31 mouse cellular contexts compared by ENCODE assay signal in genomic region chr12:105572622-105573021, GRCm38 (mm10). TPM values are rescaled to one million over a fixed set of nuclear protein-coding genes. Genes with fewer than 3 reads are reported as not detected.
DNase-seq lines count a peak whose midpoint lies in the region; ATAC-seq and TF ChIP-seq lines count a peak whose summit lies in the region.
"Had no signal": no experiment of that assay in that cellular context is flagged by ENCODE, and none has a peak within 500 bp of the region (broad histone marks: within the 10 kb centered on the region; RNA-seq: fewer than 3 reads in every experiment).

No protein-coding gene starts in this region.

- H3K4me3 ChIP-seq in CH12.LX (replicated peaks in 1 of 3; ENCODE audit: low read depth in 2 of 3, low read length in 2 of 3, poor library complexity in 1 of 3) = no peak overlapping the region
- H3K4me3 ChIP-seq in midbrain, embryonic 11.5 days (ENCODE audit: low read depth, low read length) = no peak overlapping the region
- H3K4me3 ChIP-seq: forebrain, embryonic 10.5 days; forebrain, embryonic 13.5 days; hindbrain, embryonic 12.5 days; hindbrain, embryonic 15.5 days had no signal

- TF ChIP-seq POLR2A in CH12.LX (IDR thresholded peaks at IDR 0.05; ENCODE audit: low read depth, low read length) = no peak

- WGBS in midbrain, embryonic 11.5 days = 77% methylated on average over 2 of the region's 2 CpGs

- no peak for TF ChIP-seq CTCF in CH12.LX (conservative IDR thresholded peaks at IDR 0.05 in 1 of 2, IDR thresholded peaks at IDR 0.05 in 1 of 2; ENCODE audit: low read depth in 2 of 2, low read length in 2 of 2)

- dilution Hi-C loops in CH12.LX (cut with MboI; ENCODE audit: extremely low pct_ligation_motif_present, extremely low pct_unique_long_range_greater_than_20kb, low sequenced_read_pairs) = no loop called here

- H3K27me3 ChIP-seq in CH12.LX (replicated peaks) = peaks cover 3% of the 10 kb centered on the region
- no peaks in the 10 kb centered on the region for H3K27me3 ChIP-seq in midbrain, embryonic 11.5 days (ENCODE audit: control insufficient read depth, insufficient read depth, low read length)
- H3K27me3 ChIP-seq: forebrain, embryonic 13.5 days; hindbrain, embryonic 12.5 days; hindbrain, embryonic 15.5 days had no signal

- no peak overlapping the region for H3K9ac ChIP-seq in CH12.LX (ENCODE audit: insufficient read depth, low read depth)
- H3K9ac ChIP-seq in midbrain, embryonic 11.5 days (ENCODE audit: low read length) = no peak overlapping the region
- H3K9ac ChIP-seq: forebrain, embryonic 13.5 days; hindbrain, embryonic 12.5 days; hindbrain, embryonic 15.5 days had no signal

- no peak for TF ChIP-seq RAD21 in CH12.LX (IDR thresholded peaks at IDR 0.05; ENCODE audit: low read depth, low read length)

- no peaks in the 10 kb centered on the region for H3K36me3 ChIP-seq in CH12.LX (replicated peaks in 1 of 2; ENCODE audit: control insufficient read depth in 1 of 2, insufficient read depth in 1 of 2, low read length in 1 of 2)
- no peaks in the 10 kb centered on the region for H3K36me3 ChIP-seq in midbrain, embryonic 11.5 days (ENCODE audit: control insufficient read depth, insufficient read depth, low read length)
- H3K36me3 ChIP-seq: forebrain, embryonic 10.5 days; hindbrain, embryonic 12.5 days; hindbrain, embryonic 15.5 days had no signal

- peaks cover 6% of the 10 kb centered on the region for H3K9me3 ChIP-seq in CH12.LX (replicated peaks; ENCODE audit: low read length)
- H3K9me3 ChIP-seq in midbrain, embryonic 11.5 days (ENCODE audit: control insufficient read depth, low read length) = no peaks in the 10 kb centered on the region
- H3K9me3 ChIP-seq: forebrain, embryonic 10.5 days; forebrain, embryonic 13.5 days; hindbrain, embryonic 12.5 days; hindbrain, embryonic 15.5 days had no signal

- no peak overlapping the region for H3K4me2 ChIP-seq in CH12.LX (ENCODE audit: insufficient read depth, low read depth, poor library complexity, severe bottlenecking)
- no peak overlapping the region for H3K4me2 ChIP-seq in midbrain, embryonic 11.5 days
- H3K4me2 ChIP-seq: forebrain, embryonic 13.5 days; heart, embryonic 11.5 days; hindbrain, embryonic 12.5 days; hindbrain, embryonic 15.5 days had no signal

- peak; percentile 24 for DNase-seq in CH12.LX (ENCODE audit: extremely low read depth)
- peak; percentile 30 for DNase-seq in Muller cell, postnatal 12 days (ENCODE audit: inconsistent ontology term)
- no peak for DNase-seq in midbrain, embryonic 11.5 days (ENCODE audit: low spot score, missing footprints)
- DNase-seq in cerebellum, adult 8-10 months = no peak
- DNase-seq in left cerebral cortex, postnatal 25 days (ENCODE audit: low spot score in 2 of 2) = no peak
- DNase-seq: adrenal gland, adult 8-10 months; adrenal gland, postnatal 25 days; cerebellum, adult 11-12 months; cerebellum, adult 9-10 months; cerebellum, postnatal 14 days; gastrocnemius, postnatal 10 days; gastrocnemius, postnatal 36 days; heart, adult 11 months had no signal

- H3K27ac ChIP-seq in CH12.LX (ENCODE audit: insufficient read depth, low read depth) = no peak overlapping the region
- no peak overlapping the region for H3K27ac ChIP-seq in midbrain, embryonic 11.5 days (ENCODE audit: low read depth, low read length)
- H3K27ac ChIP-seq: forebrain, embryonic 10.5 days; forebrain, embryonic 13.5 days; hindbrain, embryonic 12.5 days; hindbrain, embryonic 15.5 days had no signal

- H3K4me1 ChIP-seq in CH12.LX (ENCODE audit: control insufficient read depth in 1 of 2, insufficient read depth in 2 of 2) = peaks cover 0 to 9% of the 10 kb centered on the region in 2 experiments; a peak in 1 of 4 replicates
- H3K4me1 ChIP-seq in midbrain, embryonic 11.5 days (ENCODE audit: control insufficient read depth, insufficient read depth, low read length) = no peaks in the 10 kb centered on the region
- H3K4me1 ChIP-seq: forebrain, embryonic 13.5 days; hindbrain, embryonic 12.5 days had no signal

- ATAC-seq in megakaryocyte progenitor cell, adult 5-6 weeks (replicated peaks; ENCODE audit: poor library complexity) = 0 out of 2 replicates have a peak, but pooled peaks have one; percentile 29
- no peak for ATAC-seq in midbrain, embryonic 11.5 days (ENCODE audit: low FRiP score)
- no peak for ATAC-seq in granulocyte monocyte progenitor cell, adult 5-6 weeks (replicated peaks; ENCODE audit: poor library complexity, severe bottlenecking)
- ATAC-seq: activated CD4-positive, CD25-positive, alpha-beta regulatory T cell, adult 4 months; CD4-positive, CD25-positive, alpha-beta regulatory T cell, adult 4 months; forebrain, embryonic 13.5 days; forebrain, embryonic 16.5 days had no signal

- intact Hi-C loops in left cerebral cortex, postnatal 25 days (cut with DNase I) = no loop called here

- in situ Hi-C loops in CH12.LX (cut with MboI; ENCODE audit: low pct_ligation_motif_present, low pct_unique_long_range_greater_than_20kb, low sequenced_read_pairs) = no loop called here

- TF ChIP-seq EP300 in CH12.LX (IDR thresholded peaks at IDR 0.05; ENCODE audit: low read length) = no peak

- H3K79me2 ChIP-seq in CH12.LX (replicated peaks; ENCODE audit: control insufficient read depth, extremely low read depth, insufficient read depth, poor library complexity, severe bottlenecking) = no peaks in the 10 kb centered on the region

TF ChIP-seq in CH12.LX, 34 proteins besides CTCF, POLR2A, EP300 and RAD21:
- TF ChIP-seq ZNF384 (IDR thresholded peaks at IDR 0.05; ENCODE audit: low read depth, low read length) (no peak), PAX5 (IDR thresholded peaks at IDR 0.05; ENCODE audit: low read length) (no peak), NRF1 (IDR thresholded peaks at IDR 0.05; ENCODE audit: low read depth, low read length) (no peak), ZMIZ1 (IDR thresholded peaks at IDR 0.05; ENCODE audit: low read depth, low read length) (no peak), ETS1 (conservative IDR thresholded peaks at IDR 0.05; ENCODE audit: low read depth, low read length) (no peak), ZKSCAN1 (IDR thresholded peaks at IDR 0.05; ENCODE audit: borderline replicate concordance, low read depth, low read length) (no peak), E2F4 (IDR thresholded peaks at IDR 0.05; ENCODE audit: insufficient replicate concordance, low read depth, low read length) (no peak), KAT2A (IDR thresholded peaks at IDR 0.05; ENCODE audit: insufficient replicate concordance, low read length) (no peak), HCFC1 (IDR thresholded peaks at IDR 0.05; ENCODE audit: low read depth, low read length) (no peak), ELF1 (IDR thresholded peaks at IDR 0.05; ENCODE audit: low read depth, low read length) (no peak), JUN (IDR thresholded peaks at IDR 0.05; ENCODE audit: insufficient read depth, low read depth, low read length) (no peak), IRF4 (IDR thresholded peaks at IDR 0.05; ENCODE audit: low read depth, low read length) (no peak), CHD2 (IDR thresholded peaks at IDR 0.05; ENCODE audit: low read length) (no peak), ZC3H11A (IDR thresholded peaks at IDR 0.05; ENCODE audit: low read depth, low read length) (no peak), SIN3A (IDR thresholded peaks at IDR 0.05; ENCODE audit: low read length) (no peak)

RNA-seq across cellular contexts. Expression of gene Bdkrb2, which starts 9.6 kb away (rescaled TPM):
- total RNA-seq in CH12.LX (2012; rRNA removed) = not detected in 2 replicates
- total RNA-seq in CH12.LX (2014; rRNA removed) = not detected in 2 replicates
- polyA plus RNA-seq in CH12.LX (2012; ENCODE audit: insufficient read length, low read depth) = 0.06 TPM in 1 of 2 replicates, not detected in the other
- total RNA-seq in megakaryocyte progenitor cell, adult 5-6 weeks (2015) = not detected in 2 replicates
- not detected in 2 replicates for total RNA-seq in megakaryocyte progenitor cell, adult 5-6 weeks (2017)
- 0.10 and 0.12 TPM in 2 replicates for polyA plus RNA-seq in midbrain, embryonic 11.5 days (2014; fragmentation: Nextera tagmentation; extraction: Ambion mirVana)
- total RNA-seq in granulocyte monocyte progenitor cell, adult 5-6 weeks (2014; fragmentation: Nextera tagmentation) = not detected in 2 replicates
- not detected in 2 replicates for total RNA-seq in granulocyte monocyte progenitor cell, adult 5-6 weeks (2017)
- under 1 TPM; 0.21 to 0.41 TPM for total RNA-seq in left cerebral cortex, postnatal 25 days (2021)
- total RNA-seq: hematopoietic stem cell, adult 5-6 weeks; MEL had no signal
- polyA plus RNA-seq: activated CD4-positive, CD25-positive, alpha-beta regulatory T cell, adult 4 months; CD4-positive, CD25-positive, alpha-beta regulatory T cell, adult 4 months had no signal

RNA-seq across cellular contexts. Expression of gene Bdkrb1, which starts 30.3 kb away (rescaled TPM):
- total RNA-seq in CH12.LX (2012; rRNA removed) = 0.29 and 0.81 TPM in 2 replicates
- total RNA-seq in CH12.LX (2014; rRNA removed) = 1.00 and 1.5 TPM in 2 replicates
- polyA plus RNA-seq in CH12.LX (2012; ENCODE audit: insufficient read length, low read depth) = 0.87 and 1.0 TPM in 2 replicates
- not detected in 2 replicates for total RNA-seq in megakaryocyte progenitor cell, adult 5-6 weeks (2015)
- total RNA-seq in megakaryocyte progenitor cell, adult 5-6 weeks (2017) = not detected in 2 replicates
- polyA plus RNA-seq in midbrain, embryonic 11.5 days (2014; fragmentation: Nextera tagmentation; extraction: Ambion mirVana) = 0.12 TPM in 1 of 2 replicates, not detected in the other
- total RNA-seq in granulocyte monocyte progenitor cell, adult 5-6 weeks (2014; fragmentation: Nextera tagmentation) = not detected in 2 replicates
- not detected in 2 replicates for total RNA-seq in granulocyte monocyte progenitor cell, adult 5-6 weeks (2017)
- not detected for total RNA-seq in left cerebral cortex, postnatal 25 days (2021)
- total RNA-seq: adrenal gland, adult 8-10 months; adrenal gland, postnatal 25 days; gastrocnemius, adult 18-20 months; heart, adult 8-10 months; heart, postnatal 25 days; hematopoietic stem cell, adult 5-6 weeks; MEL had no signal
- polyA plus RNA-seq: forebrain, embryonic 10.5 days; forebrain, embryonic 13.5 days; forebrain, embryonic 16.5 days; heart, embryonic 11.5 days; heart, embryonic 14.5 days; heart, postnatal 0 days; hindbrain, embryonic 12.5 days; intestine, embryonic 14.5 days had no signal

Comparison
In these comparisons a context has a peak if more than half of its experiments do, and no peak if none do; other contexts are left out.
1. DNase-seq: peak in CH12.LX (single experiment) and Muller cell, postnatal 12 days (single experiment); none in midbrain, embryonic 11.5 days (single experiment), cerebellum, adult 8-10 months (single experiment) and left cerebral cortex, postnatal 25 days (0 of 2).